Mouse (Mus musculus) forebrain, embryonic 15.5 days (tissue): ENCODE data around the gene P2rx4. TPM values are rescaled to one million over a fixed set of nuclear protein-coding genes. Genes with fewer than 3 reads are reported as not detected.
A peak's percentile ranks its signal among the peaks of the same experiment; 100 is the strongest.

Experiments used
- ATAC-seq: fragments of 200-750 bp; cut with Nextera tagmentation; replicated peaks from 2 replicates; pipeline ENCODE4 v1.8.0; 2017; ENCODE audit warnings: mild to moderate bottlenecking, moderate TSS enrichment, moderate library complexity
- H3K27ac ChIP-seq: fragments of 300-500 bp; sonication (generic); replicated peaks from 2 replicates; pipeline ENCODE4 v1.5.1; 2015; ENCODE audit warnings: mild to moderate bottlenecking, inconsistent platforms
- H3K27me3 ChIP-seq: fragments of 300-500 bp; sonication (generic); 2 replicates; pipeline ENCODE4 v1.6.1; 2015; ENCODE audit warnings: inconsistent platforms
- H3K36me3 ChIP-seq: fragments of 300-500 bp; sonication (generic); 2 replicates; pipeline ENCODE4 v1.6.1; 2015; ENCODE audit warnings: mild to moderate bottlenecking, inconsistent platforms
- H3K4me1 ChIP-seq: fragments of 300-500 bp; sonication (generic); 2 replicates; pipeline ENCODE4 v1.6.1; 2015; ENCODE audit warnings: inconsistent platforms
- H3K4me2 ChIP-seq: fragments of 300-500 bp; sonication (generic); replicated peaks from 2 replicates; pipeline ENCODE4 v1.6.1; 2015; ENCODE audit warnings: mild to moderate bottlenecking, inconsistent platforms
- H3K4me3 ChIP-seq: fragments of 300-500 bp; sonication (generic); 2 replicates; pipeline ENCODE4 v1.5.1; 2015; ENCODE audit warnings: mild to moderate bottlenecking, inconsistent platforms
- H3K9ac ChIP-seq: fragments of 300-500 bp; sonication (generic); replicated peaks from 2 replicates; pipeline ENCODE4 v1.6.1; 2015; ENCODE audit warnings: mild to moderate bottlenecking, inconsistent platforms
- H3K9me3 ChIP-seq: fragments of 300-500 bp; sonication (generic); 2 replicates; pipeline ENCODE4 v1.6.1; 2016; ENCODE audit warnings: inconsistent platforms
- WGBS: fragments of 180-500 bp; shearing (Covaris S2); methylation state at CpG from one replicate; pipeline ENCODE4 v1.1.7; 2015; ENCODE audit warnings: mixed read lengths; 5-methylcytosine and 5-hydroxymethylcytosine counted together
- polyA plus RNA-seq: library from polyadenylated mRNA; unstranded; fragments of >200 nt; fragmentation: Nextera tagmentation; extraction: Ambion mirVana; gene quantifications from 2 replicates; pipeline ENCODE4 v1.2.1, GENCODE M21; 2015

The P2rx4 gene
- polyA plus RNA-seq, 1 experiment from 2014 or later = 9.4 TPM

DNA sequence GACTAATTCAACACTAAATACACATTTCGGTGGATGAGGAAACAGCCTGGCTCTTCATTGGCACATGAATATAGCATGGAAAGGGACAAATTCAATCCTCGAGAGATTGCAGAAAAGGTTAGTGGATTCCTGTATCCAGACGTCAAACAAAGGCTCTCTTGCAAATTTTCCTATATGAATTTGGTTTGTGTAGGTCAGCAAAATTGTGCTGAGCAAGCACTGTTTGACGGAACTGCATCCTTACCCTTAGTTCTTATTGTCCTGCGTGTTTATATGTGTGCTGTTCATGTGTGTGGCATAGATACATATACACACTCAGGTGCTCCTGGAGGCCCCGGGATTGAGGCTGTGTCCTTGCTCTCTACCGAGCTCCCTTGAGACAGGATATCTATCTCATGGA lies 18.2 kb upstream of the P2rx4 start:
- no peaks in the 10 kb centered on the region for H3K36me3 ChIP-seq
- peaks cover 8% of the 10 kb centered on the region for H3K4me1 ChIP-seq
- ATAC-seq = no peak
- 94% methylated on average over 7 of the region's 7 CpGs for WGBS
- H3K27ac ChIP-seq = no peak overlapping the region
- no peak overlapping the region for H3K9ac ChIP-seq
- no peaks in the 10 kb centered on the region for H3K27me3 ChIP-seq
- H3K4me3 ChIP-seq = no peak overlapping the region
- H3K4me2 ChIP-seq = no peak overlapping the region
- H3K9me3 ChIP-seq = no peaks in the 10 kb centered on the region

DNA sequence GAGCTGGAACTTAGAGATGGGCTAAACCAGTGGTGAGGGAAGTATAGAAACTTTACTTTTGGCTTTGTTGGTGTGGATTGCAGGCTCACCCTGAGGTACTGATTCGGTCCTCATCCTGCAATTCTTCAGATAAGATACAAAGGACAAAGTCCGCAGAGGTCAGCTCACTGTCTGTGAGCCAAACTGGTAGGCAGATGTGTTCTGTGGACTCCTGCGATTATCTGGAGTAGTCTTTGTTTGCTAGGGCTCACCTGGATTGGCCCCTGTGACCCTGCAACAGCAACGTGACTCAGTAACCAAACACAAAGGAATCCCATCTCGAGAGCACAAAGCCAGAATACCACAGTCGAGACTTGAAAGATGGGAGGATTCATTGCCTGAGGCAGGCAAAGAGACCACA lies 16.9 kb upstream of the P2rx4 start:
- no peak for ATAC-seq

DNA sequence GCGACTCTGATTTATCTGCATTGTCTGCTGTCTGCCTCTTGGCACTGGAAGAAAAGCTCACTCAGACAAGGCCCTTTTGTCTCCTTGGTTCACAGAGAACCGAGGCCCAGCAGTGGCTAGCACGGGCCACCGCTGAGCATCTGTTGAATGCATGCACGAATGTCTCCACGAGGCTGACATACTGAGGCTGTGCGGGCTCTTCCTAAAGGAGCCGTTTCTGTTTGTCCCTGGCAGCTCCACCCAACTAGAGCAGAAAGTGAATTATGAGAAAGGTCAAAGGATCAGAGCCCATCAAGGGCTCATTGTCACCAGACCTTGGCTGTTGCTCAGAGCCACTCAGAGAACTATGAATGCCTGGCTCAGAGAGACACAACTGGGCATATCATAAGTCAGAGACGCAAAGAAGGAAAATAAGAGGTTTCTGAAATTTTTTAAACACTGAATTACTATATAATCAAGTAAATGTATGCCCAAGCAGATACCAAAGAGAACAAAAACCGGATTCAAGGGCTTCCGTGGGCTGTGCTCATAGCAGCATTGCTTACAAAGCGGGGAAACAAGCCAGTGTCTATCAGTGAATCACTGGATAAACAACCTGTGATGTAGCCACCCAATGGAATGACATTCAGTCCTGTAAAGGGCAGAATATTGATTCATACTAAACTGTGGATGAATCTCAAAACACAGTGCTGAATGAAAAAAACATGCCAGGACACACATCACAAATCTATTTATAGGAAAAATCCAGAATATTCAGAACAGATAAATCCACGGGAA lies 13.7 kb upstream of the P2rx4 start:
- peaks cover 11% of the 10 kb centered on the region for H3K4me1 ChIP-seq
- no peaks in the 10 kb centered on the region for H3K27me3 ChIP-seq
- H3K4me3 ChIP-seq = no peak overlapping the region
- peak; percentile 48; the same call in 1 of the 2 replicates for ATAC-seq
- no peak overlapping the region for H3K4me2 ChIP-seq
- H3K27ac ChIP-seq = 0 out of 2 replicates have a peak overlapping the region, but pooled peaks have one; percentile 7
- WGBS = 20% methylated on average over 13 of the region's 13 CpGs
- no peaks in the 10 kb centered on the region for H3K9me3 ChIP-seq
- H3K36me3 ChIP-seq = no peaks in the 10 kb centered on the region
- no peak overlapping the region for H3K9ac ChIP-seq

More for the DNA sequence above, 16.9 kb upstream of the P2rx4 start:
- Histone ChIP-seq H3K9me3 (no peaks in the 10 kb centered on the region), H3K36me3 (no peaks in the 10 kb centered on the region), H3K4me2 (no peak overlapping the region), H3K27ac (no peak overlapping the region), H3K27me3 (no peaks in the 10 kb centered on the region), H3K4me1 (peaks cover 9% of the 10 kb centered on the region), H3K9ac (no peak overlapping the region), H3K4me3 (no peak overlapping the region)
- WGBS = 53% methylated on average over 6 of the region's 6 CpGs

DNA sequence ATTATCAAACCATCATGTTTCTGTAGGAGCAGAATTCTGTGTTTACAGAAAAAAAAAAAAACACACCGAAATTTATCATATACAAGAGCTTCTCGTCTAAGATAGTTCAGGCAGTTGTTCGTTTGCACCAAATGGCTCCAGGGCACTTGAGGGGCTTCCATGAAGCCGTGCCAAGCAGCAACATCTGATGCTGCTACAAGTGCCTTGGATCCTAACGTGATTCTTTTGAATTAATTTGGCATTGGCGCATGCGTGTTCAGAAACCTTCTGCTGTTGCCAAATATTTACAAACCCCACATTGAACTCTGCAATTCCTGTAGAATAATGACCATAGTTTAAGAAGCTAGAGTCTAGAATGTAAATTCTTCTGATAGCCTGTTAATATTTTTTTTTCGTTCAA lies 11.8 kb upstream of the P2rx4 start:
- Histone ChIP-seq H3K4me2 (no peak overlapping the region), H3K27ac (no peak overlapping the region), H3K36me3 (no peaks in the 10 kb centered on the region), H3K4me1 (peaks cover 11% of the 10 kb centered on the region), H3K9ac (no peak overlapping the region), H3K4me3 (no peak overlapping the region), H3K27me3 (no peaks in the 10 kb centered on the region), H3K9me3 (no peaks in the 10 kb centered on the region)
- ATAC-seq = no peak
- WGBS = 46% methylated on average over 8 of the region's 8 CpGs

DNA sequence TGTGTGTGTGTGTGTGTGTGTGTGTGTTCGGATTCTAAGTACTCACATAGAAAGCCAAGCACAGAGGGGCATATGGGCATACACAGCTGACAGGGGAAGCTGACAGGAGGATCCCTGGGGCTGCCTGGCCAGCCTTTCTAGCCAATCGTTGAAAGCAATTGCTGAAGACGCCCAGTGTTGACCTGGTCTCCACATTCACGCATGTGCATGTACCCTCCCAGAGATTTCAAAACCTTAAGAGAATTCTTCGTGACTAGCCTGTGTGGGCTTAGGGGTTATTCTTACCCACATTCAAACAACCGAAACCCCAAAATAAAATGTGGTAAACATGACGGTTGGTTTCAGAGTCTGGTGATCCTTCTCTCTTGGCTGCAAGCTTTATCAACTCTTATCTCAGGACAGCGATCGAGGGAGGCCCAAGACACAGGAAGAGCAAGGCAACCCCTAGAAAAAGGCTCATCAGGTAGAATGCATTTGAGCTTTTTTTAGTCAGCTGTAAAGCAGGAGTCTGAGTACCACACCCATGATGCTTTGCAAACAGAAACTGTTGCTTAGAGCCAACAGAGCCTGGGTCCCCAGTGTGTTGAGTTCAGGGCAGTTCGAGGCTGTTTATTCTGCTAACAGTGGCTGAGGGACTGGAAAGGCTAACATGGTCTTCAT lies 9.2 kb upstream of the P2rx4 start:
- 87% methylated on average over 10 of the region's 10 CpGs for WGBS
- Histone ChIP-seq H3K27me3 (no peaks in the 10 kb centered on the region), H3K4me2 (no peak overlapping the region), H3K27ac (no peak overlapping the region), H3K9ac (no peak overlapping the region), H3K36me3 (no peaks in the 10 kb centered on the region), H3K4me1 (peaks cover 11% of the 10 kb centered on the region), H3K4me3 (no peak overlapping the region), H3K9me3 (no peaks in the 10 kb centered on the region)
- ATAC-seq = no peak

DNA sequence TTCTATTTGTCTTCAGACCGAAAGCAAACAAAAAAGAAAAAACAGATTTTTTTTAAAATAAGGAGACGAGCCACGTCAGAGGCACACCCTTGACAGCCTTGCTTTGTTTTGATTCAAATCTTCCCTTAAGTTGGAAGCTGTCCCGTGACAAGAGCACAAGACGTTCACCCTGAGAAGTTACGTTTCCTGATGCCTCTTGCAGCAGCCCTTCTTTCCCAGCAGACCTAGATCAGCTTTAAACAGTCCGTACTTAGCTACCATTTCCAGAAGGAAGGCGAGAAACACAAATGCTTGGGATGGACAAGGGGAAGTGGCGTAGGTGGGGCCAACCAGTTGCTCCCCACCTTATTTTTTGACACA lies 8.7 kb upstream of the P2rx4 start:
- H3K27me3 ChIP-seq = no peaks in the 10 kb centered on the region
- 84% methylated on average over 9 of the region's 9 CpGs for WGBS
- H3K4me1 ChIP-seq = peaks cover 7% of the 10 kb centered on the region; the same call in 1 of the 2 replicates
- H3K4me2 ChIP-seq = no peak overlapping the region
- no peak overlapping the region for H3K4me3 ChIP-seq
- no peak overlapping the region for H3K9ac ChIP-seq
- no peak for ATAC-seq
- no peaks in the 10 kb centered on the region for H3K9me3 ChIP-seq
- H3K27ac ChIP-seq = no peak overlapping the region
- no peaks in the 10 kb centered on the region for H3K36me3 ChIP-seq

DNA sequence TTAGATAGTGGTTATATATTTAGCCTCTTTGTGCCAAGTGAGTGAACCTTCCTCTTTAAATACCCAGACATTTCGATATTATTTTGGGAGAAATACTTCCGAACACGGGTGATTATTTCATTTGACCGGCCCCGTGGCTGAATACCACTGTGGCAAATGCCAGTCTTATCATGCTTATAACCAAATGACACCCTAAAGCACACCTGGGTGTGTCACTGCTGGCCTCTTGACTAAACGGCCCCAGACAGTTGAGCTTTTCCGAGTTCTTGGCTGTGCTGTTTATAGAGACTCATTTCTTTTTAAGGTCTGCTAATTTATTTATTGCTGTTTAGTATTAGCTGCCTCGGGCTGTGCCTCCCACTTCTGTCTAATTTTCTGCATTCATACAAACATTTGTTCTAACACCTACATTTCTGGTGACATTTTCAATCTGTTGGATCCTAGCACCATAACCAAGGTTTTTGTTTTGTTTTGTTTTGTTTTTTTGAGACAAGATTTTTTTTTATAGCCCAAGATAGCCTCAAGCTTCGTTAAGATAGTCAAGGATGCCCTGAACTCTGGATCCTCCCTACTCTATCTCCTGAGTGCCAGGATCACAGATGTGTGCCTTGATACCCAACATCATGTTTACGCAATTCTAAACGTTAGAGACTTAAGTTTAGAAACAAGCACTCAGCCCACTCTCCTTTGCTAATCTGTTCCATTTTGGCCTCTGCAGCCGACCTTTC lies 7.1 kb upstream of the P2rx4 start:
- 0 out of 2 replicates have a peak, but pooled peaks cover 3% of the 10 kb centered on the region for H3K4me1 ChIP-seq
- H3K4me3 ChIP-seq = no peak overlapping the region
- H3K27me3 ChIP-seq = no peaks in the 10 kb centered on the region
- H3K9me3 ChIP-seq = no peaks in the 10 kb centered on the region
- H3K9ac ChIP-seq = no peak overlapping the region
- H3K27ac ChIP-seq = no peak overlapping the region
- WGBS = 87% methylated on average over 12 of the region's 12 CpGs
- no peak overlapping the region for H3K4me2 ChIP-seq
- no peaks in the 10 kb centered on the region for H3K36me3 ChIP-seq
- ATAC-seq = no peak

DNA sequence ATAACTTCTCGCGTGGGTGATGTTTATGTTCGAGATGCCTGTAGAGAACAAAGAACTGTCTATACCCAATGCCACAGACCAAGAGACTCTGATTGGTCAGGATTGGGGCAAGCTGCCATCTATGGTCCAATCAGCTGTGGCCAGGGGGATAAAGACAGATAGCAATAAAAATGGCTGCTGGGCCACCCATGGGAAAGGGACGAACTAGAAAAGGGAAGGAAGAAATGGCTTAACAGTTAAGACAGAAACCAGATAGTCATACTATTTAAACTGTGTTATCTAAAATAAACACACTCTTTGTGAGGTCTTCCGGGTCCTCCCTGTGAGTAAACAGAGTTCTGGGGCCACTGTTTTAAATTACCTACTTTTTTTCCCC lies 6.5 kb upstream of the P2rx4 start:
- no peak overlapping the region for H3K27ac ChIP-seq
- H3K9me3 ChIP-seq = no peaks in the 10 kb centered on the region
- no peaks in the 10 kb centered on the region for H3K4me1 ChIP-seq
- H3K4me3 ChIP-seq = no peak overlapping the region
- no peak overlapping the region for H3K4me2 ChIP-seq
- H3K9ac ChIP-seq = no peak overlapping the region
- H3K36me3 ChIP-seq = no peaks in the 10 kb centered on the region
- no peaks in the 10 kb centered on the region for H3K27me3 ChIP-seq
- no peak for ATAC-seq
- 73% methylated on average over 5 of the region's 5 CpGs for WGBS

DNA sequence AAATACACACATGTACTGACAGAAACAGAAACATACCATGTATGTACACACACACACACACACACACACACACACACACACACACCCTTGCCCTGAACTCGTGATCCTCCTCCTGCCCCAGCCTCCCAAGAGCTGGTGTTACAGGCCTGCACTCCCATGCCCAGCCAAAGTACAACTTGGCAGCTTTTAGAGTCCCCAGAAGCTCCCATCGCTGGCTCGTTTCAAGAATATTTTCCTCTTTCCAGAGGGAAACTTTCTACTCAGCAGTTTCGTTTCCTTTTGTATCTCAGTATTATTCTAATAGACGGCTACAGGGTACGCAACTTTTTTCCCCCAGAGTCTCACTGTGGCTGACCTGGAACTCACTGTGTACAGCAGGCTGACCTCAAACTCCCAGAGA lies 5.2 kb upstream of the P2rx4 start:
- Histone ChIP-seq H3K9ac (no peak overlapping the region), H3K4me1 (peaks cover 8% of the 10 kb centered on the region), H3K27ac (no peak overlapping the region), H3K27me3 (no peaks in the 10 kb centered on the region), H3K9me3 (no peaks in the 10 kb centered on the region), H3K36me3 (no peaks in the 10 kb centered on the region), H3K4me3 (no peak overlapping the region), H3K4me2 (no peak overlapping the region)
- no peak for ATAC-seq
- WGBS = 64% methylated on average over 6 of the region's 6 CpGs

DNA sequence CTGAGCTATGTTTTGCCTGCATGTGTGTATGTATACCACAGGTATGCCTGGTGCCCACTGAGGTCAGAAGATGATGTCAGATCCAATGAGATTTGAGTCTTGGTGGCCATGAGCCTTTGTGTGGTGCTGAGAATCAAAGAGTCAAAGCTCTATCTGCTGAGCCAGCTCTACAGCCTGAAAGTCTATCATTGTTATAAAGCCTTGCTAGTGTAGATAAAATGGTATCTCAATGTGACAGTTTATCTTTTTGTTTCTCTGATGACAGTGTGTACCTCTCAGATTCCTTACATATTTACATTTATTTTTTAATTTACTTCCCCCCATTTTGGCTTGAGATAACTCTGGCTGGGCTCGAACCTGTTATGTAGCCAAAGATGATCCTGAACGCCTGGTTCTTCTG lies 3.8 kb upstream of the P2rx4 start:
- H3K4me1 ChIP-seq = peaks cover 13% of the 10 kb centered on the region
- no peaks in the 10 kb centered on the region for H3K9me3 ChIP-seq
- no peak overlapping the region for H3K9ac ChIP-seq
- no peaks in the 10 kb centered on the region for H3K27me3 ChIP-seq
- no peak overlapping the region for H3K27ac ChIP-seq
- no peaks in the 10 kb centered on the region for H3K36me3 ChIP-seq
- 87% methylated on average over 2 of the region's 2 CpGs for WGBS
- no peak for ATAC-seq
- no peak overlapping the region for H3K4me3 ChIP-seq
- H3K4me2 ChIP-seq = no peak overlapping the region

DNA sequence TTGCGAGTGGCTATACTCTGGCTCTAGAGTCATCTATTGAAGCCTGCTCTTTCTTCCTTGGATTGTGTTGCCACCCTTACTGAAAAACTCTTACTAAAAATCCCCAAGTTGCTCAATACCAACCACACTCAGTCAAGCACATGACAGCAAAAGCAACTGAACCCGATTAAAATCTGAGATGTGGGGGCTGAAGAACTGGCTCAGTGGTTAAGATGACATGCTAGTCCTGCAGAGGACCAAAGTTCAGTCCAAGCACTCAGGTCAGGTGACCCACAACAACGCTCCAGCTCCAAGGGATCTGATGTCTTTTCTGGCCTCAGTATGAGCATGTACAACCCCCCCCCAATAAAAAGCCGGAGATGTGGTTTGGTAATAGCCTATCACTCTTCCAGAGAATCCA lies 2.8 kb upstream of the P2rx4 start:
- no peak overlapping the region for H3K27ac ChIP-seq
- WGBS = 90% methylated on average over 4 of the region's 4 CpGs
- peaks cover 13% of the 10 kb centered on the region for H3K4me1 ChIP-seq
- no peaks in the 10 kb centered on the region for H3K36me3 ChIP-seq
- H3K9ac ChIP-seq = no peak overlapping the region
- no peak overlapping the region for H3K4me3 ChIP-seq
- H3K4me2 ChIP-seq = no peak overlapping the region
- H3K27me3 ChIP-seq = no peaks in the 10 kb centered on the region
- ATAC-seq = no peak
- no peaks in the 10 kb centered on the region for H3K9me3 ChIP-seq

DNA sequence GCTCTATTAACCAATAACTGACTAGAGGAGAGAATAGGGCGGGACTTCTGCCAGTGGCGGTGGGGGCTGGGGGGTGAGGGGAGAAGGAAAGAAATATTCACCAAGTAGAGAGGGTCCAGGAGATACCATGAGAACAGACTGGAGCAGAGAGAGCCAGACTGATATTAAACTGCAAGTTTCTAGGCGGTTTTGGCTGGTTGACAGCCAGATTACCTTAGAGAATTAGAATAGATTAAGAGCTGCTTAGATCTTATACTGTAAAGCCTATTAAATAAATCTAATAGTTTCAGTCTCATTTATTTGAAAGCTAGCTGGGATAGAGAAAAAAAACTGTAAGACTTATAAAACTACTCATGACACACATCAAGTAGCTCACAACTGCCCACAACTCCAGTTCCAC lies 2.2 kb upstream of the P2rx4 start:
- no peak for ATAC-seq
- H3K9me3 ChIP-seq = no peaks in the 10 kb centered on the region
- no peaks in the 10 kb centered on the region for H3K36me3 ChIP-seq
- H3K4me2 ChIP-seq = no peak overlapping the region
- H3K27ac ChIP-seq = no peak overlapping the region
- H3K4me3 ChIP-seq = no peak overlapping the region
- WGBS = 87% methylated on average over 3 of the region's 3 CpGs
- no peak overlapping the region for H3K9ac ChIP-seq
- H3K4me1 ChIP-seq = peaks cover 13% of the 10 kb centered on the region
- H3K27me3 ChIP-seq = no peaks in the 10 kb centered on the region
